Mouse (Mus musculus): ENCODE results near the gene Pou2f3.
A peak's percentile ranks its signal among the peaks of the same experiment; 100 is the strongest.

DNA sequence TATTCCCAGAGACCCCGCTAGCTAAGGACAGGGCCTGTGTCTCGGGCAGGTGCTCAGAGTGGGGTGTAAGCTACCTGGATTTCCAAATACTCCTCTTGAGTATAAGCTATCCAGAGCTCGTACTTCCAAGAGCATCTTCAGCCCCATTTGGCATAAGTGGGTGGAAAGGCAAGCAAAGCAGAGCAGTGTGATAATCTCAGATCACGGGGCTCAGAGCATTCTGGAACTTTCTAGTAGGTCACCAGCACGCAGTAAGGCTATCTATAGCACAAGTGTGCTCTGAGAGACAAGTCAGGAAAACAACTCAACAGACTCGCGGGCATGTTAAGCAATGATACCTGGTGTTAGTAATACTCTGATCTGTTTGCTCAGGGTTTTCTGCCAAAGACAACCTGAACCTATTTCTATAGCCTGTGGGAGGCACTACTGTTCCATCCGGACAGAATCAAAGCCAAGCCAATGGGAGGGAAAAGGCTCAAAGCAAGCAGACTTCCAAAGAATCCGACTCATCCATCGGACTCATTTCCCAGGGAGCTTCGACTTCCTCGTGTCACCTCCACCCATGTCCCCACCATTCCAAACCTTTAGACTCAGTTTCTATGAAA, 65.9 kb downstream of the Pou2f3 start:
- TF ChIP-seq CTCF (conservative IDR thresholded peaks at IDR 0.05; ENCODE audit: insufficient read depth, insufficient read length, low read depth, low read length), result peak; percentile 33; the same call in 1 of the 2 replicates
- no peak for TF ChIP-seq POLR2A (IDR thresholded peaks at IDR 0.05; ENCODE audit: low read depth, low read length)
